ENCODE assay signal across 10 mouse cellular contexts in the genomic region with DNA sequence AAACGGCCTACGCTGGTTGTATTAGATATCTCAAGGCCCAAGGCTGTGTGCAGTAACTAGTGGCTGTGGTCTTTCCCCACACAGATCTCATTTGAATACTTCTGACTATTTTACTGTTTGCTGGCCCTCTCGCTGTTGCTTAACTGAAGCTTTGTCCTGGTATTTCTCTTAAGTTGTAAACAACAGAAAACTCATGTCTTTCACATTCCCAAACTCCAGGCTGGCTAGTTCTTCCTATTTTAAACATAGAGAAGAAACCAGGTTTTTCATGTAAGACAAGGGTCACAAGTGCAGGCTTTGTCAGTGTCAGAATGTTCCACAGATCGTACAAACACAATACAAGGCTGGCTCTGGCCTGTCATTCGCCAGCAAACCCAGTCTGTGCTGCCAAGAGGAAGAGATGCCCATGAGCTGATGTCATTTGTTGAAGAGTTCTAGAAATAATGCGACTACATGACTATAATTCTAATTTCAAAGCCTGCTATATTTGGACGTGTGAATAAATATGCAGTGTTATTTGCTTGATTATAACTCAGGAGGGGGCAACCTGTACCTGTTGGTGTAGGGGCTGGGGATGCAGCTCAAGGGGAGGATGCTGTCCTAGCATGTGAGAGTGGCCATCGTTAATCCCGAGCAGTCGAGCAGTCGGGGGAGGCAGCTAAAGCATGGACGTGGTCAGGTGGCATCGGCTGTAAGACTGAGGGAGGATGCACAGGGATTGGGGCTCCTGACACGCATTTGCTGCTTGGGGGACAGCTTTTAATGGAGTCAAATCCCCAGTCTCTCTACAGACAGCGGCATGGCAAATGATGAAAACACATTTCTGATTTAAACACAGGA.
DNase-seq lines count a peak whose midpoint lies in the region; ATAC-seq and TF ChIP-seq lines count a peak whose summit lies in the region.
"Had no signal": no experiment of that assay in that cellular context is flagged by ENCODE, and none has a peak within 500 bp of the region (broad histone marks: within the 10 kb centered on the region; RNA-seq: fewer than 3 reads in every experiment).

No protein-coding gene starts in this region.

- no peaks in the 10 kb centered on the region for H3K27me3 ChIP-seq in hindbrain, embryonic 16.5 days (replicated peaks; ENCODE audit: control insufficient read depth, insufficient read depth, low read length)
- no peaks in the 10 kb centered on the region for H3K27me3 ChIP-seq in hindbrain, embryonic 11.5 days (ENCODE audit: control insufficient read depth, insufficient read depth, low read length)
- H3K27me3 ChIP-seq in heart, adult 2 months (ENCODE audit: control insufficient read depth, insufficient read depth, low read length), result no peaks in the 10 kb centered on the region
- no peaks in the 10 kb centered on the region for H3K27me3 ChIP-seq in lung, embryonic 14.5 days (ENCODE audit: insufficient read depth, low read length)
- H3K27me3 ChIP-seq: liver, embryonic 12.5 days; neural tube, embryonic 13.5 days had no signal

- 0 out of 2 replicates have a peak, but pooled peaks have one; percentile 42 for TF ChIP-seq EP300 in heart, adult 2 months (IDR thresholded peaks at IDR 0.05; ENCODE audit: insufficient read depth, low read depth, low read length)

- H3K4me1 ChIP-seq in hindbrain, embryonic 16.5 days (ENCODE audit: control insufficient read depth, insufficient read depth, low read depth, low read length), result no peaks in the 10 kb centered on the region; the same call in 1 of the 2 replicates
- no peaks in the 10 kb centered on the region for H3K4me1 ChIP-seq in hindbrain, embryonic 11.5 days (replicated peaks; ENCODE audit: control insufficient read depth, insufficient read depth, low read length)
- peaks cover 8% of the 10 kb centered on the region for H3K4me1 ChIP-seq in heart, adult 2 months (ENCODE audit: control insufficient read depth, insufficient read depth, low read length)
- no peaks in the 10 kb centered on the region for H3K4me1 ChIP-seq in lung, embryonic 14.5 days (ENCODE audit: insufficient read depth)
- H3K4me1 ChIP-seq: liver, embryonic 12.5 days; neural tube, embryonic 13.5 days had no signal

- H3K79me2 ChIP-seq in heart, adult 2 months (replicated peaks; ENCODE audit: control insufficient read depth, insufficient read depth, low read length), result no peaks in the 10 kb centered on the region

- WGBS in hindbrain, embryonic 16.5 days, result 66% methylated on average over 15 of the region's 15 CpGs
- 89% methylated on average over 15 of the region's 15 CpGs for WGBS in hindbrain, embryonic 11.5 days
- 36% methylated on average over 15 of the region's 15 CpGs for WGBS in heart, adult 2 months
- WGBS in lung, embryonic 14.5 days, result 72% methylated on average over 15 of the region's 15 CpGs

- no peak for TF ChIP-seq POLR2A in heart, adult 2 months (IDR thresholded peaks at IDR 0.05; ENCODE audit: insufficient read depth, low read depth, low read length)

- peak; percentile 60; the same call in 1 of the 2 replicates for ATAC-seq in hindbrain, embryonic 16.5 days
- no peak for ATAC-seq in hindbrain, embryonic 11.5 days (ENCODE audit: low FRiP score)
- ATAC-seq in lung, embryonic 14.5 days (ENCODE audit: insufficient read depth), result no peak
- ATAC-seq in activated CD4-positive, CD25-positive, alpha-beta regulatory T cell, adult 4 months, result no peak
- ATAC-seq: liver, embryonic 12.5 days had no signal

- H3K36me3 ChIP-seq in hindbrain, embryonic 16.5 days (ENCODE audit: control insufficient read depth, insufficient read depth, low read length), result peaks cover 30% of the 10 kb centered on the region
- peaks cover 11% of the 10 kb centered on the region for H3K36me3 ChIP-seq in hindbrain, embryonic 11.5 days (ENCODE audit: control insufficient read depth, insufficient read depth, low read length)
- no peaks in the 10 kb centered on the region; the same call in 1 of the 2 replicates for H3K36me3 ChIP-seq in heart, adult 2 months (ENCODE audit: control insufficient read depth, insufficient read depth, low read length)
- peaks cover 64% of the 10 kb centered on the region for H3K36me3 ChIP-seq in lung, embryonic 14.5 days (ENCODE audit: insufficient read depth)

- no peak overlapping the region for H3K9ac ChIP-seq in hindbrain, embryonic 16.5 days (ENCODE audit: low read depth, low read length)
- no peak overlapping the region for H3K9ac ChIP-seq in hindbrain, embryonic 11.5 days (ENCODE audit: low read depth, low read length)
- H3K9ac ChIP-seq in heart, adult 2 months (ENCODE audit: low read depth, low read length), result peak overlapping the region; percentile 18
- no peak overlapping the region for H3K9ac ChIP-seq in lung, embryonic 14.5 days
- H3K9ac ChIP-seq: liver, embryonic 12.5 days; neural tube, embryonic 13.5 days had no signal

- TF ChIP-seq CTCF in heart, adult 2 months (IDR thresholded peaks at IDR 0.05), result no peak
- TF ChIP-seq CTCF in lung, embryonic 14.5 days (IDR thresholded peaks at IDR 0.05; ENCODE audit: low read depth), result no peak

- DNase-seq in hindbrain, embryonic 11.5 days (ENCODE audit: low spot score), result no peak
- DNase-seq in adipocyte (ENCODE audit: low spot score), result peak; percentile 85
- peak in 1 of 2 experiments; percentile 62 for DNase-seq in heart, adult 2 months
- peak; percentile 21 for DNase-seq in lung, embryonic 14.5 days
- DNase-seq in urinary bladder, postnatal 4 days (ENCODE audit: low spot score in 2 of 2), result no peak
- no peak for DNase-seq in adrenal gland, postnatal 25 days

- H3K4me2 ChIP-seq in hindbrain, embryonic 16.5 days (ENCODE audit: low read length), result no peak overlapping the region
- H3K4me2 ChIP-seq in hindbrain, embryonic 11.5 days (replicated peaks; ENCODE audit: low read depth, low read length), result no peak overlapping the region
- no peak overlapping the region for H3K4me2 ChIP-seq in lung, embryonic 14.5 days
- H3K4me2 ChIP-seq: liver, embryonic 12.5 days; neural tube, embryonic 13.5 days had no signal

- 0 out of 2 replicates have a peak, but pooled peaks cover 2% of the 10 kb centered on the region for H3K9me3 ChIP-seq in hindbrain, embryonic 16.5 days (ENCODE audit: control insufficient read depth, low read length)
- no peaks in the 10 kb centered on the region for H3K9me3 ChIP-seq in hindbrain, embryonic 11.5 days (ENCODE audit: control insufficient read depth, low read length)
- no peaks in the 10 kb centered on the region for H3K9me3 ChIP-seq in lung, embryonic 14.5 days (ENCODE audit: low read depth, low read length)
- H3K9me3 ChIP-seq: liver, embryonic 12.5 days; neural tube, embryonic 13.5 days had no signal

- intact Hi-C loops in heart, adult 2 months (cut with DNase I), result no loop called here

- H3K4me3 ChIP-seq in hindbrain, embryonic 16.5 days (ENCODE audit: low read length), result no peak overlapping the region
- H3K4me3 ChIP-seq in hindbrain, embryonic 11.5 days (ENCODE audit: low read depth, low read length), result no peak overlapping the region
- H3K4me3 ChIP-seq in heart, adult 2 months, result no peak overlapping the region
- no peak overlapping the region for H3K4me3 ChIP-seq in lung, embryonic 14.5 days (ENCODE audit: low read depth, low read length)
- H3K4me3 ChIP-seq: liver, embryonic 12.5 days; neural tube, embryonic 13.5 days had no signal

- H3K27ac ChIP-seq in hindbrain, embryonic 16.5 days (ENCODE audit: low read depth, low read length), result no peak overlapping the region
- no peak overlapping the region for H3K27ac ChIP-seq in hindbrain, embryonic 11.5 days (ENCODE audit: low read depth, low read length)
- H3K27ac ChIP-seq in heart, adult 2 months, result peak overlapping the region; percentile 82
- peak overlapping the region; percentile 7; the same call in 1 of the 2 replicates for H3K27ac ChIP-seq in lung, embryonic 14.5 days (ENCODE audit: low read depth)
- H3K27ac ChIP-seq: liver, embryonic 12.5 days; neural tube, embryonic 13.5 days had no signal

Comparison
In these comparisons a context has a peak if more than half of its experiments do, and no peak if none do; other contexts are left out.
1. H3K27ac ChIP-seq: peak in heart, adult 2 months (single experiment) and lung, embryonic 14.5 days (single experiment); none in hindbrain, embryonic 16.5 days (single experiment) and hindbrain, embryonic 11.5 days (single experiment).
2. DNase-seq: peak in adipocyte (single experiment) and lung, embryonic 14.5 days (single experiment); none in hindbrain, embryonic 11.5 days (single experiment), urinary bladder, postnatal 4 days (0 of 2) and adrenal gland, postnatal 25 days (single experiment).